Mouse (Mus musculus) kidney, postnatal 4 days (tissue): Measurements from ENCODE around the gene Trim30d.
"Not testable (repeated sequence)": the region's sequence is repeated elsewhere in the genome, so short reads cannot be mapped to it uniquely, and the experiment has no call there.

Experiments used
- DNase-seq, 2 experiments: peaks; one replicate each; pipeline ENCODE4 v3.0.0; 2021; ENCODE audit warnings: mixed read lengths in 2 of 2

The Trim30d gene

DNA sequence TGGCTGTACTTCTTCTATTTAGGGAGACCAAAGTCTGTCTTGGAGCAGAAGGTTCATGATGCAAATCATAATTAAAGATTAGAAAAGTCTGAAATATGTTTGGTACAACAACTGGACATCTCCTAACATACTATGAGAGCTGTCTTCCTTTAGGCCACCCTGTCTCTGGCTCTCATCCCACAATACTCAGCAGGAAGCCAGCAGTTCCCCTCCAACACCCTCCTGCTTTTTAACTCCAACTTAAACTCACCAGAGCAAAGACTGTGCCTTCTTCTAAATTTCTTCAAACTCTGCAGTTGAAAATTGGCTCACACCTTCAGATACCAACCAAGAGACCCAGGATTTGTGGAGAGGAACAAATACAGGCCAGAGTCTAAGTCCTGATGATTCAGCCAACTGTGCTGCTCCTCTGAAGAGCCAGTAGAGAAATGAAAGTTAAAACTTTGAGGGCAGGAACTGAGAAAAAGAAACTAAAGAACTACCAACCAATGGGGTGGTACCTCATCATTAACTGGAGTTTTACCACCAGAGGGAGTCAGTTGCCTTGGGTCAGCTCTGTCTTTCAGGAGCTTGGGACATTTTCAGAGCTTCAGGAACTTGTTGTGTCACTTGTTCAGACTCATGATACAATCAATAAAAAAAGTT lies at the start of gene Trim30d:
Gene Trim30d (minus strand): TSS at position 429 of the 645 bp plus-strand sequence.
- not testable (repeated sequence) for DNase-seq

DNA sequence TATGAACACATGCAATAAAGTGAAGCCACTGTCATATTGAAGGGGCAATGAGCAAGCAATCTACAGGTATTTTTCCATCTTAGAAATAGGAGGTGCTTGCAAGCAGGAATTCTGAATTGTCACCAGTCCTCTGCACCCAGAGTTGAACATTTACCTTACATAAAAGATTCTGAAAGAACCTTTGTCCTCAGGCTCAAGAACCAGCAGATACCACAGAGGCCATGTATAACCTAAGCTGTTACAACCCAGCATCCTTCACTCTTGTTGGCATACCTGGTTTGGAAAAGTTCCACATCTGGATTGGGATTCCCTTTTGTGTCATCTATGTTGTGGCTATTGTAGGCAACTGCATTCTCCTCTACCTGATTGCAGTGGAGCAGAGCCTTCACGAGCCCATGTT lies 45.1 kb upstream of the Trim30d start:
- DNase-seq = no peak

DNA sequence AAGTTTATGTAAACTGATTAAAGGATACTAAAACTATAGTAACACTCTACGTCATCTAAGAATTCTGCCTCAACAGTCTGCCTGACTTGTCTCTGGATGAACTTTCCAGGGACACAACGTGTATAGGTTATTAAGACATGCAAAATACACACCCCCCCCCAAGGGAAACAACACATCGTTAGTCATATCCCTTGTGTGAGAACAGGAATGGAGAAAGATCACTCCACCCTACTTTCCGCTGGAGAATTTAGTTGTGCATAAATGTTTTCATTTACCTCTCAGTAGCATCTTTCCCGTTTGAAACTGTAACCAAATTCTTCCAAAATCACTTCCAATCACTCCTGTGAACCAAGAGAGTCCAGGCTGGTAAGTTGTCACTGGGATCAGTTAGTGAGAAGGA lies 42.2 kb upstream of the Trim30d start, which contains the start of gene Olfr651:
Gene Olfr651 (plus strand): TSS at position 301 of the 400 bp plus-strand sequence.
- DNase-seq = no peak

- peak; percentile 13 to 15 for DNase-seq
Observed at GRCm38 (mm10) chr7:104501589-104502371, 5.9 kb downstream of the Trim30d start.

DNA sequence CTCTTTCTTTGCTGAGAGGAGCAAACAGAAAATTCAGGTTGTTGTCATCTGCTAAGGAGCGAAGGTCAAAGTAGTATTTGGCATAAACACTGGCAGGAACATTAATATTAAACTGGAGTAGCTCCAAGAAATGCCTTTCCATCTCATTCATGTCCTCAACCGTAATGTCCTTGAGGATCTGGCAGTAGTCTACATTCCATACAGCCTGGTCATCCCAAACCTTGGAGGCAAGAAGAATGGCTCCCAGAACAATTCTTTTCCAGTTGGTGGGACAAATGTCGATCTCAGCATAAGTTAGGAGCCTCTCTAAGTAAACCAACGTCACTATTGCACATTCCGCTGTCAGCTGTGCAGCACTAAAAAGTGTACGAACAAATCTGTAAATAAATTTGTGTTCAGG lies 6.5 kb downstream of the Trim30d start:
- not testable (repeated sequence) for DNase-seq

DNA sequence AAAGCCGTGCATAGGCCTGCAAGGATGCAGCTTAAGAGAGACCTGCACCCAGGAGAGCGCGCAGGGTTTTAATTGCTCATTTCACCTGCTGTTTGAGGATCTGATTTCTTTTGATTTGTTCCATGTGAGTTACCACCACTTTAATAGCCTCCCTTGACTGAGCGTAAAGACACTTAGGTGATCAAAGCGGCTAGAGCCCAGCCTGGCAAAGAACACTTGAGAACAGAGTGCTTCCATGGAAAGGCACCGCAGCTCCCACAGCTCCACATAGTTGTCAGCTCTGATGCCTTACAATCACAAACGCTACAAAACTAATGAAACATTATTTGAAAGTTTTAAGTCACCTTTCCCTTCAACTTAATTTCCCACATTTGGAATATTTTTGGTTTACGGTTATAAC lies 8.2 kb downstream of the Trim30d start:
- DNase-seq = not testable (repeated sequence)

DNA sequence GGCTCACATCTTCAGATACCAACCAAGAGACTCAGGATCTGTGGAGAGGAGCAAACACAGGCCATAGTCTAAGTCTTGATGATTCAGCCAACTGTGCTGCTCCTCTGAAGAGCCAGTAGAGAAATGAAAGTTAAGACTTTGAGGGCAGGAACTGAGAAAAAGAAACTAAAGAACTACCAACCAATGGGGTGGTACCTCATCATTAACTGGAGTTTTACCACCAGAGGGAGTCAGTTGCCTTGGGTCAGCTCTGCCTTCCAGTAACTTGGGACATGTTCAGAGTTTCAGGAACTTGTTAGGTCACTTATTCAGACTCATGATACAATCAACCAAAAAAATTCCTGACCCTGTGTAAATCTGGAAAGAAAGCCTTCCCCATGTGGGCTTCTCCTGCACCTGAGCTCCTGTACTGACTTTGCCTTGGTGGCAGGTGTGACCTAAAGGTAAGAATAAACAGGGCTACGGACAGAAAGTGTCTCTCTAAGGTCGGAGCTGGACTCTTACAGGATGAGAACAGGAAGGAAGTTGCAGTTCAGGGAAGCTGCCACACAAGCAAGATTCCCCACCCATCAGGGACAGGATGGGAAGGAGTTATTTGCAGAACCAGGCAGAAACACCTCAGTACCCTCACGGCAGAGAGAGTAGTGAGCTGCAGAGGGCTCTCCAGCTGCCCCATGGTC lies 42.4 kb downstream of the Trim30d start, which contains the start of gene Trim30a:
Gene Trim30a (minus strand): TSS at position 129 of the 680 bp plus-strand sequence.
- DNase-seq = peak in 1 of 2 experiments; percentile 11

- peak in 1 of 2 experiments; percentile 14 for DNase-seq
Observed at GRCm38 (mm10) chr7:104445961-104446645, 61.5 kb downstream of the Trim30d start.
